Mouse (Mus musculus): ENCODE measurements around the gene Bmpr1b.

- TF ChIP-seq POLR2A (IDR thresholded peaks at IDR 0.05; ENCODE audit: control insufficient read depth, extremely low read depth, insufficient read depth, low read length, poor library complexity) (no peak), CTCF (IDR thresholded peaks at IDR 0.05; ENCODE audit: borderline replicate concordance, control insufficient read depth, extremely low read depth, insufficient read depth, low read length, poor library complexity) (no peak)
Measured at GRCm38 (mm10) chr3:141849206-141849605, 320.0 kb downstream of the Bmpr1b start.
